Mouse (Mus musculus) megakaryocyte progenitor cell, adult 5-6 weeks (primary cell): ENCODE results near the gene Zfp341. TPM values are rescaled to one million over a fixed set of nuclear protein-coding genes. Genes with fewer than 3 reads are reported as not detected.

Experiments used
- ATAC-seq: replicated peaks from 2 replicates; pipeline ENCODE4 v1.8.0; 2016; ENCODE audit warnings: mild to moderate bottlenecking, moderate TSS enrichment, inconsistent platforms; ENCODE audit not compliant: poor library complexity
- total RNA-seq, 2 experiments: library from RNA; stranded (forward) in 1 of 2; stranded (reverse) in 1 of 2; fragments of 157-497, 149-512 nt in 1 of 2; fragments of 200-1000 nt in 1 of 2; gene quantifications; 2 replicates each; pipeline versions ENCODE4 v1.2.3 to v1.2.4; 2015 to 2017

Gene Zfp341
- total RNA-seq, 2 experiments from 2014 or later: 2.3 to 3.3 TPM

GRCm38 (mm10) chr2:154670741-154671140, 57.6 kb downstream of the Zfp341 start:
- no peak for ATAC-seq

- ATAC-seq: no peak
Measured at GRCm38 (mm10) chr2:154674008-154674407, 60.9 kb downstream of the Zfp341 start.

- peak; percentile 69 for ATAC-seq
Measured at GRCm38 (mm10) chr2:154676653-154677609, 63.8 kb downstream of the Zfp341 start.

- ATAC-seq: no peak
Measured at GRCm38 (mm10) chr2:154677651-154678139, 64.6 kb downstream of the Zfp341 start.

GRCm38 (mm10) chr2:154678995-154679394, 65.9 kb downstream of the Zfp341 start:
- ATAC-seq: no peak

GRCm38 (mm10) chr2:154680337-154680736, 67.2 kb downstream of the Zfp341 start:
- ATAC-seq: no peak

GRCm38 (mm10) chr2:154680941-154681340, 67.8 kb downstream of the Zfp341 start:
- ATAC-seq: no peak

GRCm38 (mm10) chr2:154682712-154683111, 69.6 kb downstream of the Zfp341 start:
- ATAC-seq: no peak

- peak; percentile 85 for ATAC-seq
Measured at GRCm38 (mm10) chr2:154684901-154685470, 71.9 kb downstream of the Zfp341 start.

GRCm38 (mm10) chr2:154685772-154686171, 72.7 kb downstream of the Zfp341 start:
- ATAC-seq: no peak

GRCm38 (mm10) chr2:154686819-154687218, 73.7 kb downstream of the Zfp341 start:
- peak; percentile 75 for ATAC-seq

- ATAC-seq: no peak
Measured at GRCm38 (mm10) chr2:154689391-154689790, 76.3 kb downstream of the Zfp341 start.

GRCm38 (mm10) chr2:154690959-154691358, 77.9 kb downstream of the Zfp341 start:
- no peak for ATAC-seq

- 0 out of 2 replicates have a peak, but pooled peaks have one; percentile 46 for ATAC-seq
Measured at GRCm38 (mm10) chr2:154693186-154693940, 80.3 kb downstream of the Zfp341 start.

GRCm38 (mm10) chr2:154693941-154694256, 80.8 kb downstream of the Zfp341 start:
- ATAC-seq: no peak

GRCm38 (mm10) chr2:154695690-154696089, 82.6 kb downstream of the Zfp341 start:
- no peak for ATAC-seq

Other genes with a start within 250 kb of the Zfp341 start
- gene Cdk5rap1, start 240.3 kb upstream of the Zfp341 start, total RNA-seq (2015): 12.3 and 15.8 TPM in 2 replicates
- 13.8 and 16.4 TPM in 2 replicates for gene Cdk5rap1, start 240.3 kb upstream of the Zfp341 start, total RNA-seq (2017)
- not detected in 2 replicates for gene Snta1, start 205.2 kb upstream of the Zfp341 start, total RNA-seq (2015)
- 0.12 and 0.24 TPM in 2 replicates for gene Snta1, start 205.2 kb upstream of the Zfp341 start, total RNA-seq (2017)
- 14.8 and 23.3 TPM in 2 replicates for gene Cbfa2t2, start 176.8 kb upstream of the Zfp341 start, total RNA-seq (2015)
- gene Cbfa2t2, start 176.8 kb upstream of the Zfp341 start, total RNA-seq (2017): 10.1 and 11.5 TPM in 2 replicates
- gene 1700003F12Rik, start 66.2 kb upstream of the Zfp341 start, total RNA-seq (2015): not detected in 2 replicates
- not detected in 2 replicates for gene 1700003F12Rik, start 66.2 kb upstream of the Zfp341 start, total RNA-seq (2017)
- gene Actl10, start 61.5 kb upstream of the Zfp341 start, total RNA-seq (2015): not detected in 2 replicates
- gene Actl10, start 61.5 kb upstream of the Zfp341 start, total RNA-seq (2017): 0.27 TPM in 1 of 2 replicates, not detected in the other
- 1.4 and 3.9 TPM in 2 replicates for gene Necab3, start 54.4 kb upstream of the Zfp341 start, total RNA-seq (2015)
- gene Necab3, start 54.4 kb upstream of the Zfp341 start, total RNA-seq (2017): 1.3 and 1.7 TPM in 2 replicates
- gene E2f1, start 43.4 kb upstream of the Zfp341 start, total RNA-seq (2015): 21.2 and 23.7 TPM in 2 replicates
- 14.1 and 14.2 TPM in 2 replicates for gene E2f1, start 43.4 kb upstream of the Zfp341 start, total RNA-seq (2017)
- 14.6 and 14.9 TPM in 2 replicates for gene Pxmp4, start 9.6 kb upstream of the Zfp341 start, total RNA-seq (2015)
- 9.2 and 10.7 TPM in 2 replicates for gene Pxmp4, start 9.6 kb upstream of the Zfp341 start, total RNA-seq (2017)
- gene 4930519P11Rik, start 140 bp downstream of the Zfp341 start, total RNA-seq (2015): 0.54 TPM in 1 of 2 replicates, not detected in the other
- gene 4930519P11Rik, start 140 bp downstream of the Zfp341 start, total RNA-seq (2017): not detected in 2 replicates
- 81.2 and 89.4 TPM in 2 replicates for gene Chmp4b, start 38.4 kb downstream of the Zfp341 start, total RNA-seq (2015)
- 103 and 120 TPM in 2 replicates for gene Chmp4b, start 38.4 kb downstream of the Zfp341 start, total RNA-seq (2017)
- gene Gm14214, start 156.7 kb downstream of the Zfp341 start, total RNA-seq (2015): not detected in 2 replicates
- gene Gm14214, start 156.7 kb downstream of the Zfp341 start, total RNA-seq (2017): not detected in 2 replicates
- 95.3 and 110 TPM in 2 replicates for gene Raly, start 177.8 kb downstream of the Zfp341 start, total RNA-seq (2015)
- gene Raly, start 177.8 kb downstream of the Zfp341 start, total RNA-seq (2017): 163 and 183 TPM in 2 replicates
- 0.34 TPM in 1 of 2 replicates, not detected in the other for gene a, start 178.1 kb downstream of the Zfp341 start, total RNA-seq (2015)
- gene a, start 178.1 kb downstream of the Zfp341 start, total RNA-seq (2017): not detected in 2 replicates